Mouse (Mus musculus): Measurements from ENCODE around the gene Pou5f2. TPM values are rescaled to one million over a fixed set of nuclear protein-coding genes. Genes with fewer than 3 reads are reported as not detected.

Pou5f2 gene
- polyA plus RNA-seq (2012; rRNA removed; ENCODE audit: low replicate concordance), result 0.29 and 0.42 TPM in 2 replicates

GRCm38 (mm10) chr13:78024683-78025294 lies at the start of gene Pou5f2:
TSS of gene Pou5f2 (plus strand) at chr13:78024902.

Other genes with a start within 250 kb of the Pou5f2 start
- 17.7 and 35.2 TPM in 2 replicates for gene Nr2f1, start 174.9 kb downstream of the Pou5f2 start, polyA plus RNA-seq (2012; rRNA removed; ENCODE audit: low replicate concordance)

Measured in mammary gland, adult 2 months (tissue).